Mouse (Mus musculus): ENCODE data around the gene Pabpc1l. TPM values are rescaled to one million over a fixed set of nuclear protein-coding genes. Genes with fewer than 3 reads are reported as not detected.
"Not testable (repeated sequence)": the region's sequence is repeated elsewhere in the genome, so short reads cannot be mapped to it uniquely, and the experiment has no call there.

The Pabpc1l gene
- polyA plus RNA-seq, 1 experiment, result 0.18 TPM

DNA sequence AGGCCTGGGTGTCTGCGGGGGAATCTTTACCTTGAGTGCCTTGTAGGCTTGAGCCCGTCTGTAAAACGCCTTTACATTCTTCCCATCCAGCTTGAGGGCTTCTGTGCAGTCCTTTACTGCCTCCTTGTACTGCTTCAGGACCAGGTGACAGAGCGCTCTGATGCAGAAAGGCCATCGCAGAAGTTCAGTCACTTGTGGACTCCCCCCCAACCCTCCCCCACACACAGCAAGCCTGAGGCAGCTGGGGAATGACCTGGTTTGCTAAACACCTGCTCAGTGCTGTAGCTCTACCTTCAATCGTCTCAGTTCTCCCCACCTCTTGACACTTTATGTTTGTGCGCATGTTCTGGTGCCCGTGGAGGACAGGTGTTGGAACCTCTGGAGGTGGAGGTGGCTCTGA is 29.4 kb downstream of the Pabpc1l start:
- H3K4me1 ChIP-seq (ENCODE audit: control insufficient read depth, insufficient read depth, insufficient read length, low read length), result no peaks in the 10 kb centered on the region
- no peak overlapping the region for H3K27ac ChIP-seq (ENCODE audit: insufficient read depth, low read depth, low read length)
- no peak overlapping the region for H3K4me3 ChIP-seq (ENCODE audit: low read depth, low read length)
- 82% methylated on average over 8 of the region's 8 CpGs for WGBS
- peaks cover 57% of the 10 kb centered on the region for H3K36me3 ChIP-seq (ENCODE audit: control insufficient read depth, insufficient read depth, low read length)
- no peak for TF ChIP-seq CTCF (IDR thresholded peaks at IDR 0.05; ENCODE audit: extremely low read depth, insufficient read length, insufficient replicate concordance, low read depth, low read length)
- no peak for TF ChIP-seq POLR2A (IDR thresholded peaks at IDR 0.05; ENCODE audit: low read depth, low read length)
- H3K27me3 ChIP-seq (ENCODE audit: control insufficient read depth, insufficient read depth, low read length), result no peaks in the 10 kb centered on the region

DNA sequence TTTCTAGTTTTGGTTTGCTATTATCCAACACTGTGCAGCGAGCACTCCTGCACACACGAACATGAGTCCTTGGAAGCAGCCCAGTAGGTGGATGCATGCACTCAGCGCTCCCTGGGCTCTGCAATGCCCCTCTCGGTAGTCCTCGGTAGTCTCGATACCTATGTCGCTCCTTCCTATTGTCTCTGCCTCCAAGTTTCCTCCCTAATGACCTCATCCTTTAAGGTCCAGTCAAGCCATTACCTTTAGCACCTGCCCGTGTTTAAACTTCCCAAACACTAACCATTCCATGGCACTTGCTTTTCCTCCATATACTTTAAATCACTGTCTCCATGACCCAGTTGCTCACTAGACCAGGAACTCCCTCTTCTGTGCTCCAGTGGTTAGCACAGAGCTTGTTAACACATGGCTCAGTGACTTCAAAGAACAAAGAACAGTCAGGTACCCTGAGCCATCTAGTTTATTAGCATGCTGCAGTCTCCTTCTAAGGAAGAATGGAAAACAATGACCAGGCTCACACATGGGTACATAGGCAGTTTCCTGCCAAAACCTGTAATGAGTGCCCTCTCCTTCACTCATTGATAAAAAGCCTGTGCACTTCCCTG is 34.5 kb downstream of the Pabpc1l start:
- 88% methylated on average over 8 of the region's 8 CpGs for WGBS
- peaks cover 71% of the 10 kb centered on the region for H3K36me3 ChIP-seq (ENCODE audit: control insufficient read depth, insufficient read depth, low read length)
- no peak for TF ChIP-seq POLR2A (IDR thresholded peaks at IDR 0.05; ENCODE audit: low read depth, low read length)
- TF ChIP-seq CTCF (IDR thresholded peaks at IDR 0.05; ENCODE audit: extremely low read depth, insufficient read length, insufficient replicate concordance, low read depth, low read length), result no peak
- H3K4me1 ChIP-seq (ENCODE audit: control insufficient read depth, insufficient read depth, insufficient read length, low read length), result no peaks in the 10 kb centered on the region
- no peak overlapping the region for H3K27ac ChIP-seq (ENCODE audit: insufficient read depth, low read depth, low read length)
- no peak overlapping the region for H3K4me3 ChIP-seq (ENCODE audit: low read depth, low read length)
- H3K27me3 ChIP-seq (ENCODE audit: control insufficient read depth, insufficient read depth, low read length), result no peaks in the 10 kb centered on the region

DNA sequence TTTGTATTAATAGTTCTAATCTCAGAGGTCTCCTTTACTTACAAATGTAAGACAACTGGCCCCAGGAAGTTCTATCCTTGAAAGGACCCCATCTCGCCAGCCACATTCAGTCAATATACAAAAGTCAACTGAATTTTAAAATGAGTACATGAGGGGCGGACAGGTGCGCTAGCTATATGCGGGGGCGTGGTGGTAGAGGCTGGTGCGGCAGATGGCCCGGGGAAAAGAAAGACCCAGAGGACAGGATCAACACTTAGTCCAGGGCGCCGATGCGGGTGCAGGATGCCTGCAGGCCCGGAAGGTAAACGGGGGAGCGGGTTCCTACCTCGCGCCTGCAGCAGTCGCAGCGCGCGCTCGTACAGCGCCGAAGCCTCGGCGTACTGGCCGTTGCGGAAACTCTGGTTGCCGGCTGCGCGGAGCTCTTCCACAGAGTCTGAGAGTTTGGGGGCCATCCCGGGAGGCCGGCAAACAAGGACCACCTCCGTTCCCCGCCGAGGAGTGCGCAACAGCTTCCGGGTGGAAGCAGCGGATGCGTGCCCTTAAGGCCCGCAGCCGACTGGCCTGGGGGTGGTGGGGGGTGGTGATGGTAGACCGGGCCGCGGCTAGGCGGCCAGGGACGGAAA is 45.0 kb downstream of the Pabpc1l start, which contains the start of gene Stk4:
Gene Stk4, plus strand, starts transcription at position 181 of the 623 bp plus-strand sequence.
- under 1% methylated on average over 45 of the region's 45 CpGs for WGBS
- TF ChIP-seq CTCF (IDR thresholded peaks at IDR 0.05; ENCODE audit: extremely low read depth, insufficient read length, insufficient replicate concordance, low read depth, low read length) (no peak), POLR2A (IDR thresholded peaks at IDR 0.05; ENCODE audit: low read depth, low read length) (no peak)
- Histone ChIP-seq H3K27me3 (ENCODE audit: control insufficient read depth, insufficient read depth, low read length) (no peaks in the 10 kb centered on the region), H3K4me1 (ENCODE audit: control insufficient read depth, insufficient read depth, insufficient read length, low read length) (peaks cover 9% of the 10 kb centered on the region; the same call in 1 of the 2 replicates), H3K4me3 (ENCODE audit: low read depth, low read length) (peak within 1 kb of the TSS; percentile 84), H3K27ac (ENCODE audit: insufficient read depth, low read depth, low read length) (peak within 1 kb of the TSS; percentile 48), H3K36me3 (ENCODE audit: control insufficient read depth, insufficient read depth, low read length) (peaks cover 10% of the 10 kb centered on the region)

DNA sequence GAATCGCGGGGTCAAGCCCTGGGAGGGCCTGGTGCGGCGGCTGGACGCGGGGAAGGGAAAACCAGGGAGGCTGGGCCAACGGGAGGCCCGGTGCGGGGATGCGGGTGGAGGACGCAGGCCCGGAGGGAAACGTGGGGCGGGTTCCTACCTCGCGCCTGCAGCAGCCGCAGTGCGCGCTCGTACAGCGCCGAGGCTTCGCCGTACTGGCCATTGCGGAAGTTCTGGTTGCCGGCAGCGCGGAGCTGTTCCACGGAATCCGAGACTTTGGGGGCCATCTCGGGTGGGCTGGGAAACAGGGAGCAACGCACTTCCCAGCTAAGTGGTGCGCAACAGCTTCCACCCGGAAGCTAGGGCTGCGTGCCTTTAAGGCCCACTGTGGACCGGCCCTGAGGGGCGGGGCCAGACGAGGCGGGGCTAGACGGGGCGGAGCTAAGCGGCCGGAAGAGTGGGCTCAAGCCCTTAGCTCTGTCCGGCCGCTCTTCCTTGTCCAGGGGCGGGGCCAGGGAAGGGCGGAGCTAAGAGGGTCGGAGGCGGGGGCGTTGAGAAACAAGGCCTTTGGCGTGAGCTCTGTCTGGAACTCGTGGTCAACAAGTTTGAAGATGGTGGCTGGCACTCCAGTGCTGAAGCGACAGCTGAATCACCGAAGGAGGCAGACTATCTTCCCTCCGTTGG is 45.7 kb downstream of the Pabpc1l start, which contains the start of gene Tomm34:
Gene Tomm34, minus strand, starts transcription at position 405 of the 672 bp plus-strand sequence.
- H3K27me3 ChIP-seq (ENCODE audit: control insufficient read depth, insufficient read depth, low read length), result no peaks in the 10 kb centered on the region
- peaks cover 5% of the 10 kb centered on the region for H3K36me3 ChIP-seq (ENCODE audit: control insufficient read depth, insufficient read depth, low read length)
- H3K4me1 ChIP-seq (ENCODE audit: control insufficient read depth, insufficient read depth, insufficient read length, low read length), result peaks cover 11% of the 10 kb centered on the region; the same call in 1 of the 2 replicates
- peak within 1 kb of the TSS; percentile 84 for H3K4me3 ChIP-seq (ENCODE audit: low read depth, low read length)
- peak within 1 kb of the TSS; percentile 48 for H3K27ac ChIP-seq (ENCODE audit: insufficient read depth, low read depth, low read length)
- WGBS, result 1% methylated on average over 55 of the region's 55 CpGs
- no peak for TF ChIP-seq CTCF (IDR thresholded peaks at IDR 0.05; ENCODE audit: extremely low read depth, insufficient read length, insufficient replicate concordance, low read depth, low read length)
- peak; percentile 98 for TF ChIP-seq POLR2A (IDR thresholded peaks at IDR 0.05; ENCODE audit: low read depth, low read length)

GRCm38 (mm10) chr2:164071437-164071820 is 46.2 kb downstream of the Pabpc1l start:
- WGBS, result 76% methylated on average over 11 of the region's 11 CpGs
- Histone ChIP-seq H3K4me1 (ENCODE audit: control insufficient read depth, insufficient read depth, insufficient read length, low read length) (peaks cover 11% of the 10 kb centered on the region; the same call in 1 of the 2 replicates), H3K4me3 (ENCODE audit: low read depth, low read length) (peak overlapping the region; percentile 84)
- H3K27ac ChIP-seq (ENCODE audit: insufficient read depth, low read depth, low read length); H3K27me3 ChIP-seq (ENCODE audit: control insufficient read depth, insufficient read depth, low read length); H3K36me3 ChIP-seq (ENCODE audit: control insufficient read depth, insufficient read depth, low read length): not testable (repeated sequence)

DNA sequence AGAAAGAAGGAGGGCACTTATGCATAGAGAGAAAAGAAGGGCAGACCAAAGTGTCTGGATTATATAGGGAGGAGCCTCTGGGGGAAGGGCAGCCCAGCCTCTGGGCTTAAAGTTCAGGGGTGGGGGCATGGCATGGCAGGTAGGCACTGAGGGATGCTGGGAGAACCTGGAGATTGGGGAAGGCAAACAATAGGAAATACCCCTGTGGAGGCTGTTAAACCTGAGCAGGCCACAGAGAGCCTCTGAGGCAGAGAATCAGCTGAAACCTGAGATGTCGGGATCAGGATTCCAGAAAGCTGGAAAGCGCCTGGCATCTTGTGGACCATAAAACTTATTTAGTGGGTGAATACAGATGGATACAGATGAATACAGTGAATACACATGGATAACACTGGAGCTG is 46.9 kb downstream of the Pabpc1l start:
- H3K4me3 ChIP-seq (ENCODE audit: low read depth, low read length), result no peak overlapping the region
- H3K27me3 ChIP-seq (ENCODE audit: control insufficient read depth, insufficient read depth, low read length), result no peaks in the 10 kb centered on the region
- WGBS, result 91% methylated on average over 2 of the region's 2 CpGs
- TF ChIP-seq CTCF (IDR thresholded peaks at IDR 0.05; ENCODE audit: extremely low read depth, insufficient read length, insufficient replicate concordance, low read depth, low read length), result no peak
- no peak for TF ChIP-seq POLR2A (IDR thresholded peaks at IDR 0.05; ENCODE audit: low read depth, low read length)
- peaks cover 11% of the 10 kb centered on the region; the same call in 1 of the 2 replicates for H3K4me1 ChIP-seq (ENCODE audit: control insufficient read depth, insufficient read depth, insufficient read length, low read length)
- no peaks in the 10 kb centered on the region for H3K36me3 ChIP-seq (ENCODE audit: control insufficient read depth, insufficient read depth, low read length)
- no peak overlapping the region for H3K27ac ChIP-seq (ENCODE audit: insufficient read depth, low read depth, low read length)

DNA sequence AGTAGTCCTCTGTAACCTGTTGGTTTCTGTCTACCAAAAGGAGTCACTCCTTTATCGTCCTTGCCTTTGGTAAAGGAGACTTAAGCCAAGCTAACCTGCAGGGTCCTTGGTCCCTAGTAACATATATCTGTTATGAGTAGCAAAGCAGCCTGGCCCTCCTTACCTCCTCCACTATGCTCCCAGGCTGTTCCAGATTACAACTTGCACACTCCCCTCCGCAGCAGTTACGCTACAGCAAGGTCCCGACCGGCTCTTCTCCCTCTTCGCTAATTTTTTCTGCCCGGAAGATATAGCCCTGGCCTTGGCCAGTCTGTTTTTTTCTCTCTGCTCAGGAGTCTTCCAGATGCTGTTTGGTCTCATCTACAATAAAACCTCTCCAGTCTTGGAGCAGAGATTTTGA is 47.9 kb downstream of the Pabpc1l start:
- H3K27me3 ChIP-seq (ENCODE audit: control insufficient read depth, insufficient read depth, low read length), result no peaks in the 10 kb centered on the region
- no peak overlapping the region for H3K27ac ChIP-seq (ENCODE audit: insufficient read depth, low read depth, low read length)
- 88% methylated on average over 7 of the region's 7 CpGs for WGBS
- H3K36me3 ChIP-seq (ENCODE audit: control insufficient read depth, insufficient read depth, low read length), result no peaks in the 10 kb centered on the region
- peaks cover 9% of the 10 kb centered on the region; the same call in 1 of the 2 replicates for H3K4me1 ChIP-seq (ENCODE audit: control insufficient read depth, insufficient read depth, insufficient read length, low read length)
- H3K4me3 ChIP-seq (ENCODE audit: low read depth, low read length), result no peak overlapping the region
- TF ChIP-seq CTCF (IDR thresholded peaks at IDR 0.05; ENCODE audit: extremely low read depth, insufficient read length, insufficient replicate concordance, low read depth, low read length), result no peak
- TF ChIP-seq POLR2A (IDR thresholded peaks at IDR 0.05; ENCODE audit: low read depth, low read length), result no peak

Data from small intestine, adult 2 months (tissue).